Comparison of ENCODE assay signal across 9 mouse cellular contexts in genomic region chr11:31843834-31844188, GRCm38 (mm10). TPM values are rescaled to one million over a fixed set of nuclear protein-coding genes. Genes with fewer than 3 reads are reported as not detected.
DNase-seq lines count a peak whose midpoint lies in the region; ATAC-seq and TF ChIP-seq lines count a peak whose summit lies in the region.
"Had no signal": no experiment of that assay in that cellular context is flagged by ENCODE, and none has a peak within 500 bp of the region (broad histone marks: within the 10 kb centered on the region; RNA-seq: fewer than 3 reads in every experiment).

No protein-coding gene starts in this region.

- H3K27me3 ChIP-seq in midbrain, embryonic 16.5 days (ENCODE audit: control insufficient read depth, insufficient read depth, low read depth, low read length): no peaks in the 10 kb centered on the region
- no peaks in the 10 kb centered on the region for H3K27me3 ChIP-seq in midbrain, embryonic 13.5 days
- H3K27me3 ChIP-seq in liver, embryonic 14.5 days (ENCODE audit: control insufficient read depth, insufficient read depth, low read length): no peaks in the 10 kb centered on the region
- H3K27me3 ChIP-seq in stomach, postnatal 0 days (ENCODE audit: control insufficient read depth, insufficient read depth, low read length): no peaks in the 10 kb centered on the region
- H3K27me3 ChIP-seq in forebrain, embryonic 16.5 days (replicated peaks; ENCODE audit: control insufficient read depth, insufficient read depth, low read length): no peaks in the 10 kb centered on the region

- no peaks in the 10 kb centered on the region for H3K9me3 ChIP-seq in midbrain, embryonic 16.5 days (replicated peaks; ENCODE audit: control insufficient read depth, low read length, poor library complexity, severe bottlenecking)
- H3K9me3 ChIP-seq in midbrain, embryonic 13.5 days: no peaks in the 10 kb centered on the region
- no peaks in the 10 kb centered on the region for H3K9me3 ChIP-seq in liver, embryonic 14.5 days (ENCODE audit: control insufficient read depth, low read length)
- no peaks in the 10 kb centered on the region for H3K9me3 ChIP-seq in stomach, postnatal 0 days (ENCODE audit: control insufficient read depth, low read length)
- H3K9me3 ChIP-seq in forebrain, embryonic 16.5 days (ENCODE audit: control insufficient read depth, low read length): no peaks in the 10 kb centered on the region

- intact Hi-C loops in heart, postnatal 14 days (cut with DNase I): no loop called here

- H3K4me3 ChIP-seq in midbrain, embryonic 16.5 days (ENCODE audit: low read depth, low read length): no peak overlapping the region
- no peak overlapping the region for H3K4me3 ChIP-seq in midbrain, embryonic 13.5 days (replicated peaks)
- peak overlapping the region in 1 of 2 experiments; percentile 8; a peak in 2 of 4 replicates for H3K4me3 ChIP-seq in liver, embryonic 14.5 days (ENCODE audit: insufficient read depth in 1 of 2, low read depth in 2 of 2, low read length in 2 of 2)
- H3K4me3 ChIP-seq in stomach, postnatal 0 days (ENCODE audit: low read depth, low read length): no peak overlapping the region
- H3K4me3 ChIP-seq in forebrain, embryonic 16.5 days (replicated peaks; ENCODE audit: low read length): no peak overlapping the region

- H3K4me1 ChIP-seq in midbrain, embryonic 16.5 days (ENCODE audit: control insufficient read depth, insufficient read depth, low read length): peaks cover 27% of the 10 kb centered on the region
- H3K4me1 ChIP-seq in midbrain, embryonic 13.5 days (replicated peaks): peaks cover 44% of the 10 kb centered on the region
- H3K4me1 ChIP-seq in liver, embryonic 14.5 days (replicated peaks; ENCODE audit: control insufficient read depth in 2 of 2, insufficient read depth in 2 of 2, low read length in 1 of 2): peaks cover 53 to 71% of the 10 kb centered on the region in 2 experiments
- no peaks in the 10 kb centered on the region for H3K4me1 ChIP-seq in stomach, postnatal 0 days (replicated peaks; ENCODE audit: control insufficient read depth, insufficient read depth)
- peaks cover 20% of the 10 kb centered on the region for H3K4me1 ChIP-seq in forebrain, embryonic 16.5 days (replicated peaks; ENCODE audit: control insufficient read depth, insufficient read depth, low read length)

- H3K9ac ChIP-seq in midbrain, embryonic 16.5 days (ENCODE audit: low read depth, low read length): no peak overlapping the region
- H3K9ac ChIP-seq in midbrain, embryonic 13.5 days (replicated peaks): no peak overlapping the region
- peak overlapping the region; percentile 77 for H3K9ac ChIP-seq in liver, embryonic 14.5 days (replicated peaks)
- H3K9ac ChIP-seq in stomach, postnatal 0 days (ENCODE audit: low read length): no peak overlapping the region
- no peak overlapping the region for H3K9ac ChIP-seq in forebrain, embryonic 16.5 days (replicated peaks; ENCODE audit: low read depth, low read length)

- 0 out of 2 replicates have a peak overlapping the region, but pooled peaks have one; percentile 17 for H3K27ac ChIP-seq in midbrain, embryonic 16.5 days (ENCODE audit: low read length)
- no peak overlapping the region for H3K27ac ChIP-seq in midbrain, embryonic 13.5 days
- peak overlapping the region; percentile 99 for H3K27ac ChIP-seq in liver, embryonic 14.5 days
- H3K27ac ChIP-seq in stomach, postnatal 0 days (replicated peaks): no peak overlapping the region
- no peak overlapping the region for H3K27ac ChIP-seq in forebrain, embryonic 16.5 days (ENCODE audit: low read length)

- 69% methylated on average over 5 of the region's 5 CpGs for WGBS in midbrain, embryonic 16.5 days
- 69% methylated on average over 5 of the region's 5 CpGs for WGBS in midbrain, embryonic 13.5 days
- WGBS in liver, embryonic 14.5 days (ENCODE audit: insufficient replicate concordance): 7% methylated on average over 5 of the region's 5 CpGs
- 60% methylated on average over 5 of the region's 5 CpGs for WGBS in stomach, postnatal 0 days
- 82% methylated on average over 5 of the region's 5 CpGs for WGBS in forebrain, embryonic 16.5 days

- peak; percentile 100 for TF ChIP-seq EP300 in liver, embryonic 14.5 days (IDR thresholded peaks at IDR 0.05; ENCODE audit: low read depth)
- TF ChIP-seq EP300 in stomach, postnatal 0 days (optimal IDR thresholded peaks at IDR 0.05): no peak

- H3K4me2 ChIP-seq in midbrain, embryonic 16.5 days (ENCODE audit: low read length): no peak overlapping the region
- H3K4me2 ChIP-seq in midbrain, embryonic 13.5 days (replicated peaks): no peak overlapping the region
- H3K4me2 ChIP-seq in liver, embryonic 14.5 days (ENCODE audit: low read depth): peak overlapping the region; percentile 69
- no peak overlapping the region for H3K4me2 ChIP-seq in stomach, postnatal 0 days (replicated peaks; ENCODE audit: low read depth)
- no peak overlapping the region for H3K4me2 ChIP-seq in forebrain, embryonic 16.5 days (ENCODE audit: low read length)

- no peaks in the 10 kb centered on the region for H3K36me3 ChIP-seq in midbrain, embryonic 16.5 days (ENCODE audit: control insufficient read depth, insufficient read depth, low read length)
- H3K36me3 ChIP-seq in midbrain, embryonic 13.5 days: no peaks in the 10 kb centered on the region
- H3K36me3 ChIP-seq in liver, embryonic 14.5 days (replicated peaks; ENCODE audit: control insufficient read depth, insufficient read depth, low read depth): no peaks in the 10 kb centered on the region
- no peaks in the 10 kb centered on the region for H3K36me3 ChIP-seq in stomach, postnatal 0 days (ENCODE audit: control insufficient read depth, insufficient read depth, low read length)
- H3K36me3 ChIP-seq in forebrain, embryonic 16.5 days (ENCODE audit: control insufficient read depth, insufficient read depth): no peaks in the 10 kb centered on the region

- no peak for TF ChIP-seq CTCF in liver, embryonic 14.5 days (IDR thresholded peaks at IDR 0.05; ENCODE audit: low read depth)
- no peak for TF ChIP-seq CTCF in stomach, postnatal 0 days (IDR thresholded peaks at IDR 0.05; ENCODE audit: low read depth)

- ATAC-seq in midbrain, embryonic 16.5 days: no peak
- ATAC-seq in midbrain, embryonic 13.5 days: no peak
- ATAC-seq in liver, embryonic 14.5 days (ENCODE audit: insufficient read depth): peak; percentile 98
- ATAC-seq in stomach, postnatal 0 days (ENCODE audit: low FRiP score, low TSS enrichment): peak; percentile 69; the same call in 1 of the 2 replicates
- ATAC-seq in forebrain, embryonic 16.5 days: no peak

- DNase-seq in heart, adult 11 months: peak; percentile 86
- DNase-seq in heart, postnatal 14 days: no peak
- DNase-seq in liver, embryonic 14.5 days (ENCODE audit: low read depth in 3 of 3, low spot score in 3 of 3): peak; percentile 96 to 98 (median 97)
- DNase-seq in stomach, postnatal 0 days (ENCODE audit: low spot score): no peak
- DNase-seq in embryo, embryonic 11 days: no peak
- DNase-seq: lung, postnatal 10 days had no signal

RNA-seq across cellular contexts. Expression of gene Cpeb4, which starts 28.2 kb away (rescaled TPM):
- 10 to 100 TPM; 82.8 to 94.9 TPM for total RNA-seq in heart, postnatal 14 days (2021)
- 20.1 and 21.3 TPM in 2 replicates for polyA plus RNA-seq in midbrain, embryonic 16.5 days (2015; fragmentation: Nextera tagmentation; extraction: Ambion mirVana)
- 14.2 and 15.9 TPM in 2 replicates for polyA plus RNA-seq in midbrain, embryonic 13.5 days (2015; fragmentation: Nextera tagmentation; extraction: Ambion mirVana)
- polyA plus RNA-seq in liver, embryonic 14.5 days (2012; rRNA removed): 21.5 and 25.1 TPM in 2 replicates
- polyA plus RNA-seq in liver, embryonic 14.5 days (2014; fragmentation: Nextera tagmentation; extraction: Ambion mirVana): 28.7 and 29.4 TPM in 2 replicates
- 5.7 and 6.1 TPM in 2 replicates for polyA plus RNA-seq in stomach, postnatal 0 days (2015; fragmentation: Nextera tagmentation; extraction: Ambion mirVana)
- polyA plus RNA-seq in forebrain, embryonic 16.5 days (2015; fragmentation: Nextera tagmentation; extraction: Ambion mirVana): 20.8 and 21.3 TPM in 2 replicates

Comparison
In these comparisons a context has a peak if more than half of its experiments do, and no peak if none do; other contexts are left out.
1. DNase-seq: peak in heart, adult 11 months (single experiment) and liver, embryonic 14.5 days (3 of 3); none in heart, postnatal 14 days (0 of 2), stomach, postnatal 0 days (single experiment) and embryo, embryonic 11 days (single experiment).
2. H3K27ac ChIP-seq: peak in midbrain, embryonic 16.5 days (single experiment) and liver, embryonic 14.5 days (single experiment); none in midbrain, embryonic 13.5 days (single experiment), stomach, postnatal 0 days (single experiment) and forebrain, embryonic 16.5 days (single experiment).
3. ATAC-seq: peak in liver, embryonic 14.5 days (single experiment) and stomach, postnatal 0 days (single experiment); none in midbrain, embryonic 16.5 days (single experiment), midbrain, embryonic 13.5 days (single experiment) and forebrain, embryonic 16.5 days (single experiment).